ENCODE assay signal across 8 mouse cellular contexts in the genomic region with DNA sequence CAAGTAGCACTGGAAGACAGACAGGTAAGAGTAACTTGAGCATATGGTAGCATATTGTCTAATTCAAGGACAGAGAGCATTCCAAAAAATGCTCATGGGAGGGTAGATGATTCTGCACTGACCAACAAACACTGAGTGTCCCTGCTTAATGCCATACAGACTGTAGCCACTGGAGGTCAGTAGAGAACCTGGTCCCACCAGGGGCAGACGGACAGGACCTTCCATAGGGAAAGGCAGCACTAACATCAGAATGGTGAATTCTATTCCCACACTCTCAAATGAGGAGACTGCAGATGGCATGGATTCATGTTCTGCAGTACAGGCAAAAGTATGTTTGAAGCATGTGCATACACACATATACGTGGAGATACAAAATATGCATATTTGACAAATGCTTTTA. TPM values are rescaled to one million over a fixed set of nuclear protein-coding genes. Genes with fewer than 3 reads are reported as not detected.
A peak's percentile ranks its signal among the peaks of the same experiment; 100 is the strongest.
DNase-seq lines count a peak whose midpoint lies in the region; ATAC-seq and TF ChIP-seq lines count a peak whose summit lies in the region.

No protein-coding gene starts in this region.

- 29% methylated on average over 2 of the region's 2 CpGs for WGBS in kidney, postnatal 0 days
- WGBS in liver, embryonic 14.5 days (ENCODE audit: insufficient replicate concordance): 43% methylated on average over 2 of the region's 2 CpGs
- WGBS in neural tube, embryonic 11.5 days: 19% methylated on average over 2 of the region's 2 CpGs

- no peak overlapping the region for H3K9ac ChIP-seq in kidney, postnatal 0 days (ENCODE audit: low read depth, low read length)
- H3K9ac ChIP-seq in liver, embryonic 14.5 days (replicated peaks): no peak overlapping the region
- H3K9ac ChIP-seq in neural tube, embryonic 11.5 days (ENCODE audit: low read length): no peak overlapping the region

- H3K27ac ChIP-seq in kidney, postnatal 0 days: no peak overlapping the region
- H3K27ac ChIP-seq in liver, embryonic 14.5 days: no peak overlapping the region
- no peak overlapping the region for H3K27ac ChIP-seq in neural tube, embryonic 11.5 days (ENCODE audit: low read depth, low read length)
- H3K27ac ChIP-seq in testis, adult 2 months (ENCODE audit: control insufficient read depth, insufficient read depth, low read depth, low read length): no peak overlapping the region

- H3K4me3 ChIP-seq in kidney, postnatal 0 days (replicated peaks; ENCODE audit: low read depth, low read length): no peak overlapping the region
- no peak overlapping the region for H3K4me3 ChIP-seq in liver, embryonic 14.5 days (ENCODE audit: insufficient read depth in 1 of 2, low read depth in 2 of 2, low read length in 2 of 2)
- H3K4me3 ChIP-seq in neural tube, embryonic 11.5 days (ENCODE audit: low read depth, low read length): no peak overlapping the region
- H3K4me3 ChIP-seq in testis, adult 2 months (ENCODE audit: control insufficient read depth, low read depth, low read length): no peak overlapping the region

- no peak overlapping the region for H3K4me2 ChIP-seq in kidney, postnatal 0 days (ENCODE audit: low read length)
- H3K4me2 ChIP-seq in liver, embryonic 14.5 days (ENCODE audit: low read depth): no peak overlapping the region
- no peak overlapping the region for H3K4me2 ChIP-seq in neural tube, embryonic 11.5 days (ENCODE audit: low read depth)

- H3K36me3 ChIP-seq in kidney, postnatal 0 days (ENCODE audit: insufficient read depth, low read length): no peaks in the 10 kb centered on the region
- no peaks in the 10 kb centered on the region for H3K36me3 ChIP-seq in liver, embryonic 14.5 days (replicated peaks; ENCODE audit: control insufficient read depth, insufficient read depth, low read depth)
- H3K36me3 ChIP-seq in neural tube, embryonic 11.5 days (ENCODE audit: control insufficient read depth, insufficient read depth, low read length): no peaks in the 10 kb centered on the region
- no peaks in the 10 kb centered on the region for H3K36me3 ChIP-seq in testis, adult 2 months (ENCODE audit: control insufficient read depth, insufficient read depth, low read length)

- TF ChIP-seq EP300 in liver, embryonic 14.5 days (IDR thresholded peaks at IDR 0.05; ENCODE audit: low read depth): no peak

- H3K27me3 ChIP-seq in kidney, postnatal 0 days (ENCODE audit: insufficient read depth, low read length): no peaks in the 10 kb centered on the region
- no peaks in the 10 kb centered on the region for H3K27me3 ChIP-seq in liver, embryonic 14.5 days (ENCODE audit: control insufficient read depth, insufficient read depth, low read length)
- no peaks in the 10 kb centered on the region for H3K27me3 ChIP-seq in neural tube, embryonic 11.5 days (ENCODE audit: control insufficient read depth, insufficient read depth, low read length)
- H3K27me3 ChIP-seq in testis, adult 2 months (ENCODE audit: control insufficient read depth, insufficient read depth, low read length): no peaks in the 10 kb centered on the region

- H3K9me3 ChIP-seq in kidney, postnatal 0 days (replicated peaks; ENCODE audit: low read length): no peaks in the 10 kb centered on the region
- no peaks in the 10 kb centered on the region for H3K9me3 ChIP-seq in liver, embryonic 14.5 days (ENCODE audit: control insufficient read depth, low read length)
- H3K9me3 ChIP-seq in neural tube, embryonic 11.5 days (ENCODE audit: control insufficient read depth, low read length): no peaks in the 10 kb centered on the region

- no peak for TF ChIP-seq POLR2A in testis, adult 2 months (IDR thresholded peaks at IDR 0.05; ENCODE audit: control insufficient read depth, low read depth, low read length)

- TF ChIP-seq CTCF in kidney, postnatal 0 days (IDR thresholded peaks at IDR 0.05; ENCODE audit: low read depth): peak; percentile 95
- peak; percentile 84 for TF ChIP-seq CTCF in liver, embryonic 14.5 days (IDR thresholded peaks at IDR 0.05; ENCODE audit: low read depth)
- peak; percentile 73; the same call in 1 of the 2 replicates for TF ChIP-seq CTCF in testis, adult 2 months (IDR thresholded peaks at IDR 0.05; ENCODE audit: control insufficient read depth, insufficient read depth, insufficient replicate concordance, low read depth, low read length)

- peak; percentile 85; the same call in 1 of the 2 replicates for ATAC-seq in common myeloid progenitor, adult 5-6 weeks (replicated peaks; ENCODE audit: low read depth, poor library complexity, severe bottlenecking)
- peak; percentile 54; the same call in 1 of the 2 replicates for ATAC-seq in kidney, postnatal 0 days (replicated peaks; ENCODE audit: low FRiP score, low read depth)
- no peak for ATAC-seq in liver, embryonic 14.5 days (ENCODE audit: insufficient read depth)
- ATAC-seq in neural tube, embryonic 11.5 days (ENCODE audit: insufficient read depth, low FRiP score, low TSS enrichment): no peak

- DNase-seq in A20 (ENCODE audit: low read depth, low spot score) (peak; percentile 51), ZHBTc4 (ENCODE audit: low read depth, low spot score) (peak; percentile 71)
- DNase-seq in gastrocnemius, postnatal 4 days (ENCODE audit: low spot score in 2 of 2): peak; percentile 33 to 65
- DNase-seq in kidney, postnatal 0 days (ENCODE audit: low spot score): peak; percentile 67
- DNase-seq in liver, embryonic 14.5 days (ENCODE audit: low read depth in 3 of 3, low spot score in 3 of 3): peak; percentile 9 to 28 (median 9)
- peak; percentile 50 for DNase-seq in neural tube, embryonic 11.5 days (ENCODE audit: low spot score)

- H3K4me1 ChIP-seq in kidney, postnatal 0 days (replicated peaks; ENCODE audit: insufficient read depth, low read length): no peaks in the 10 kb centered on the region
- H3K4me1 ChIP-seq in liver, embryonic 14.5 days (replicated peaks; ENCODE audit: control insufficient read depth in 2 of 2, insufficient read depth in 2 of 2, low read length in 1 of 2): no peaks in the 10 kb centered on the region
- H3K4me1 ChIP-seq in neural tube, embryonic 11.5 days (ENCODE audit: control insufficient read depth, insufficient read depth, low read length): no peaks in the 10 kb centered on the region
- H3K4me1 ChIP-seq in testis, adult 2 months (ENCODE audit: control insufficient read depth, insufficient read depth, low read length): no peaks in the 10 kb centered on the region

RNA-seq across cellular contexts. Expression of a gene that starts 54.2 kb away (rescaled TPM):
- 71.2 and 86.8 TPM in 2 replicates for total RNA-seq in common myeloid progenitor, adult 5-6 weeks (2017)
- 10 to 100 TPM; 37.0 to 39.6 TPM for total RNA-seq in gastrocnemius, postnatal 4 days (2021)
- polyA plus RNA-seq in kidney, postnatal 0 days (2015; fragmentation: Nextera tagmentation; extraction: Ambion mirVana): 94.3 and 105 TPM in 2 replicates
- 8.8 and 14.3 TPM in 2 replicates for polyA plus RNA-seq in liver, embryonic 14.5 days (2012; rRNA removed)
- polyA plus RNA-seq in liver, embryonic 14.5 days (2014; fragmentation: Nextera tagmentation; extraction: Ambion mirVana): 36.5 and 37.8 TPM in 2 replicates
- polyA plus RNA-seq in neural tube, embryonic 11.5 days (2014; fragmentation: Nextera tagmentation; extraction: Ambion mirVana): 69.8 and 70.0 TPM in 2 replicates
- polyA plus RNA-seq in testis, adult 2 months (2012; rRNA removed): 14.8 and 15.3 TPM in 2 replicates

RNA-seq across cellular contexts. Expression of a gene that starts 54.4 kb away (rescaled TPM):
- 10.9 and 11.5 TPM in 2 replicates for total RNA-seq in common myeloid progenitor, adult 5-6 weeks (2017)
- total RNA-seq in gastrocnemius, postnatal 4 days (2021): 1 to 10 TPM; 6.7 to 7.0 TPM
- 4.0 and 5.4 TPM in 2 replicates for polyA plus RNA-seq in kidney, postnatal 0 days (2015; fragmentation: Nextera tagmentation; extraction: Ambion mirVana)
- polyA plus RNA-seq in liver, embryonic 14.5 days (2012; rRNA removed): 0.82 and 1.0 TPM in 2 replicates
- 0.87 and 1.1 TPM in 2 replicates for polyA plus RNA-seq in liver, embryonic 14.5 days (2014; fragmentation: Nextera tagmentation; extraction: Ambion mirVana)
- 4.3 and 6.1 TPM in 2 replicates for polyA plus RNA-seq in neural tube, embryonic 11.5 days (2014; fragmentation: Nextera tagmentation; extraction: Ambion mirVana)
- polyA plus RNA-seq in testis, adult 2 months (2012; rRNA removed): 2.3 and 2.6 TPM in 2 replicates

Comparison
In these comparisons a context has a peak if more than half of its experiments do, and no peak if none do; other contexts are left out.
1. DNase-seq: peak in every context shown above with its lines; median percentile 71 in ZHBTc4; 67 in kidney, postnatal 0 days; 51 in A20; 50 in neural tube, embryonic 11.5 days; 49 in gastrocnemius, postnatal 4 days; 9 in liver, embryonic 14.5 days.
2. ATAC-seq: peak in common myeloid progenitor, adult 5-6 weeks (single experiment) and kidney, postnatal 0 days (single experiment); none in liver, embryonic 14.5 days (single experiment) and neural tube, embryonic 11.5 days (single experiment).
3. Peak in every context shown above with its lines, with median percentiles within 50 percentile points of each other: CTCF ChIP-seq.